Mouse (Mus musculus): ENCODE measurements at regions not wholly inside any gene's neighbourhood (a gene's known extent, or its start where the extent isn't known, plus 50 kb on each side); places are given as distances from the start of the nearest gene placed in this dataset.

DNA sequence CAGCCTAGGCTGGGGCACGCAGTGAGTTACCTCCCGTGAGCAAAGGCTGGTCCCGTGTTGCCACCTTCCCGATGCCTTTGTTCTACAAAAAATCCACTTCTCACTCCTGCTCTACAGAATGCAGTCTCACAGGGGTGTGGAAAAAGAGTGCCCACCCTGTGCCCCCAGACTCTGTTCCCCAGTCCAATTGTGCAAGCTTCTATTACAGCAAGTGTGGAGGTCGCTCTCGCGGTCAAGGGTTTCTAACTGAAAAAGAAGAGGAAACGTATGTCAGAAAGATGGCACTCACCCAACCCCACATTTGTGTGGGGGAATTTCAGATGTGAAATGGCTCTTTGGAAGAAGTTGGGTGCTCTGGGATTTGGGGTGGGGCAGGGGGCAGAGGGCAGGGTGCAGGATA lies 110.9 kb upstream of the Irf2bp2 start:
- no peak overlapping the region for H3K27ac ChIP-seq
- no peak for ATAC-seq
- H3K4me3 ChIP-seq = no peak overlapping the region
- peaks cover 25% of the 10 kb centered on the region for H3K27me3 ChIP-seq
- H3K9ac ChIP-seq = no peak overlapping the region
- H3K4me2 ChIP-seq = no peak overlapping the region
- H3K4me1 ChIP-seq = peaks cover 23% of the 10 kb centered on the region
- 87% methylated on average over 8 of the region's 8 CpGs for WGBS
- H3K36me3 ChIP-seq (ENCODE audit: poor library complexity, severe bottlenecking) = no peaks in the 10 kb centered on the region
- H3K9me3 ChIP-seq (replicated peaks) = no peaks in the 10 kb centered on the region

- Histone ChIP-seq H3K27me3 (peaks cover 25% of the 10 kb centered on the region), H3K36me3 (ENCODE audit: poor library complexity, severe bottlenecking) (no peaks in the 10 kb centered on the region), H3K27ac (no peak overlapping the region), H3K9ac (no peak overlapping the region), H3K4me1 (peaks cover 28% of the 10 kb centered on the region), H3K4me2 (no peak overlapping the region), H3K4me3 (no peak overlapping the region), H3K9me3 (replicated peaks) (no peaks in the 10 kb centered on the region)
- 96% methylated on average over 5 of the region's 5 CpGs for WGBS
- ATAC-seq = no peak
Observed at GRCm38 (mm10) chr8:126703546-126703945, 109.8 kb upstream of the Irf2bp2 start.

DNA sequence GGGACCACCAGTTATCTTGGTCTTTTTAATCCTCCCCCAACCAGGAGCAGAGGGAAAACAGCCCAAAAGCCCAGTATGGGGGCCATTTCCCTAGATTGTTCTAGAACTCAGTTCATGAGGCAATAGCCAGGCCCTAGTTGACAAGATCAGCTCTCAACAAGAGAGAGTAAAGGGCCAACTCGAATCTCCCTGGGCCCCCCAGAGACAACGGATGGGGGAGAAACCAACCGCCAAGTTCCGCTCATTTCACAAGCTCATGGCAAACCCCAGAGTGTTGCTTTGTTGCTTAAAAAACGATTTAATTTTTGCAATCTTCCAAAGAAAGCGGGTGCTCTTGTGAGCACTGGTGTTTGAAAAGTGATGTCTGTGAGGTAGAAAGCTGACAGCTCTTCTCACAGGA lies 108.5 kb upstream of the Irf2bp2 start:
- Histone ChIP-seq H3K27ac (no peak overlapping the region), H3K9me3 (replicated peaks) (no peaks in the 10 kb centered on the region)
- WGBS = 78% methylated on average over 6 of the region's 6 CpGs

GRCm38 (mm10) chr8:126699389-126699775 lies 105.6 kb upstream of the Irf2bp2 start:
- H3K4me1 ChIP-seq = peaks cover 17% of the 10 kb centered on the region
- H3K36me3 ChIP-seq (ENCODE audit: poor library complexity, severe bottlenecking) = no peaks in the 10 kb centered on the region
- no peak overlapping the region for H3K4me3 ChIP-seq
- WGBS = 6% methylated on average over 6 of the region's 6 CpGs
- peak overlapping the region; percentile 54 for H3K27ac ChIP-seq
- ATAC-seq = no peak
- H3K9ac ChIP-seq = no peak overlapping the region
- H3K9me3 ChIP-seq (replicated peaks) = no peaks in the 10 kb centered on the region
- peaks cover 49% of the 10 kb centered on the region for H3K27me3 ChIP-seq
- H3K4me2 ChIP-seq = no peak overlapping the region

More for the DNA sequence above, 108.5 kb upstream of the Irf2bp2 start:
- Histone ChIP-seq H3K4me2 (no peak overlapping the region), H3K36me3 (ENCODE audit: poor library complexity, severe bottlenecking) (no peaks in the 10 kb centered on the region), H3K27me3 (peaks cover 30% of the 10 kb centered on the region), H3K4me3 (no peak overlapping the region), H3K9ac (no peak overlapping the region), H3K4me1 (peaks cover 18% of the 10 kb centered on the region)
- no peak for ATAC-seq

DNA sequence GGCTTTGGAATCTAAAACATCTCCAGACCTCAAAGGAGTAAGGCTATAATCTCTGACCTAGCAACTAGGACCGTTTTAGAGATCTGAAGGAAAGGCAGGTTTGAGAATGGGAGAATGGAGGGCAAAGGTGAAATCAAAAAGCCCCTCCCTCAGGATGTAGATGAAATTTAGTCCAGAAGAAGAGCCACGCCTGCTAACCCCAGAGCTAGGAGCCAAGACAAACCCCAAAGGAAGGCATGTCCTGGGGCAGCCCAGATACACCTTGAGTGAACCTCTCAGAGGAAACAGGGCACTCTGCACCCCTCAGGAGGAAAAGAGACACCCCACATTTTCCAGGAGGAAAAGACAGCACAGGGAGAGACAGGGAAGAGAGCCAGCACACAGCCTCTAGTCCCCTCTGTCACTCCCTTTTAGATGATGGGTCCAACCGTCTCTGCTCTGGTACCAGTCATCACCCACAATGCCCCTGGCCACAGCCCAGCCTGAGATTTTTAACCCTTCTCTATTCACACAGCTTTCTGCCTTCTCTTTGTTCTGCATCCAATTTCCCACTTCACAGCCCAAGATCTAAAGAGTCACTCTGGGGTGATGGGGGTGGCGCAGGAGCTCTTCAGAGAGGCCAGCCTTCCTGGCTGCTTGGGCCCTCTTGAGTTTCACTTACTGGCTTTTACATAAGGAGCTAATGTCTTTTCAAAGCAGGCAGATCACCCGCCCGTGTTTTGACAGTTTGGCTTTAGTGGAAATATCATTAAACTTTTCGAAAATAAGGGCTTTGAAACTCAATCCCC lies 105.0 kb upstream of the Irf2bp2 start:
- ATAC-seq = peak; percentile 59; the same call in 1 of the 2 replicates
- peaks cover 44% of the 10 kb centered on the region for H3K27me3 ChIP-seq
- H3K9ac ChIP-seq = no peak overlapping the region
- no peaks in the 10 kb centered on the region for H3K9me3 ChIP-seq (replicated peaks)
- H3K27ac ChIP-seq = peak overlapping the region; percentile 61
- H3K4me3 ChIP-seq = no peak overlapping the region
- peak overlapping the region; percentile 14; the same call in 1 of the 2 replicates for H3K4me2 ChIP-seq
- 15% methylated on average over 7 of the region's 7 CpGs for WGBS
- peaks cover 17% of the 10 kb centered on the region for H3K4me1 ChIP-seq
- no peaks in the 10 kb centered on the region for H3K36me3 ChIP-seq (ENCODE audit: poor library complexity, severe bottlenecking)

DNA sequence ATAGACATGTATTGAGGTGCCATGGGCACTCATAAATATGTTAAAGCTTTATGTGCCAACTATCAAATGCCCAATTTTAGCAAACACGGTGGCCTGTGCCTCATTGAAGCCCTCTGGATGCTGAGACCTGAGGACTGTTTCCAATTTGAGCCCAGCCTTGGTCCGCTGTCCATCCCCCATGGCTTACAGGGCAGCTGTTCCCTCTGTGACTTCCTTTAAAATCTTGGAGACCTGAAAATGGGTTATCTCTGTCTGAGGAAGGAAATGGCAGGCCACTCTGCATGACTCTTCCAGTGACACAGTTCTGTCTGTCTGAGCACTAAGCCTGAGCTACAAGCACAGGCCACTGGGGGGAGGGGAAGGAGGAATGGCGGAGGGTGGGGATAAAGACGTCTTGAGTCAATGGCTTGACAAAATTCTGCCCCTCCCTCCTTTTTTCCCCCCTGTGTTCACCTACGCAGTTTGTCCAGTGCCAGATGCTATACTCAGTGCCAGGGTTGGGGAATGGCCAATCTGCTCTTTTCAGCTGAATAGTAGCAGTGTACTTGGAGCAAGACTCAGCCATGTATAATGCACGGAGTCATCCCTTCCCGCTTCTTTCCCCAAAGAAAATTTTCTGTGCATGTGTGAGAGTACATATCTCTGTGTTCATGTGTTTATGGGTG lies 102.7 kb upstream of the Irf2bp2 start:
- Histone ChIP-seq H3K27me3 (peaks cover 33% of the 10 kb centered on the region), H3K9ac (no peak overlapping the region), H3K9me3 (replicated peaks) (no peaks in the 10 kb centered on the region), H3K27ac (no peak overlapping the region), H3K36me3 (ENCODE audit: poor library complexity, severe bottlenecking) (no peaks in the 10 kb centered on the region), H3K4me2 (no peak overlapping the region), H3K4me1 (peaks cover 25% of the 10 kb centered on the region), H3K4me3 (no peak overlapping the region)
- 79% methylated on average over 7 of the region's 7 CpGs for WGBS
- ATAC-seq = no peak

- Histone ChIP-seq H3K4me3 (no peak overlapping the region), H3K4me2 (no peak overlapping the region), H3K9me3 (replicated peaks) (no peaks in the 10 kb centered on the region), H3K9ac (no peak overlapping the region), H3K27ac (no peak overlapping the region), H3K4me1 (peaks cover 19% of the 10 kb centered on the region), H3K27me3 (peaks cover 24% of the 10 kb centered on the region), H3K36me3 (ENCODE audit: poor library complexity, severe bottlenecking) (no peaks in the 10 kb centered on the region)
- 83% methylated on average over 7 of the region's 7 CpGs for WGBS
- no peak for ATAC-seq
Observed at GRCm38 (mm10) chr8:126694370-126694769, 100.6 kb upstream of the Irf2bp2 start.

DNA sequence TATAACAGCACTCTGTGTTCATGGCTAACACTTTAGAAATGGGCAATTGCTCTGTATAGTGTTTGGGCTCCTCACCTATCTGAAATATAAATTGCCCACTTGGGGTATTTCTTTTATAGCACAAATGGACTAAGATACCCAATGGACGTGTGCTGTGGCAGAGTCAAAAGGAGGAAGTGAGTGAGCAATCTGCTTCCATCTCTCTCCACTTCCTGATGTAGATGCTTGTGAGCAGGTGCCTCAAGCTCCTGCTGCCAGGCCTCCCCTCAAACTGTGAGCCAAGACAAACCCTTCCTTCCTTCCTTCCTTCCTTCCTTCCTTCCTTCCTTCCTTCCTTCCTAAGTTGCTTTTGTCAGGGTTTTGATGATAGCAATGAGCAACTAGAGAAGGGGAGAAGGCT lies 99.9 kb upstream of the Irf2bp2 start:
- H3K4me1 ChIP-seq = peaks cover 12% of the 10 kb centered on the region
- no peaks in the 10 kb centered on the region for H3K9me3 ChIP-seq (replicated peaks)
- H3K36me3 ChIP-seq (ENCODE audit: poor library complexity, severe bottlenecking) = no peaks in the 10 kb centered on the region
- 70% methylated on average over 1 of the region's 1 CpGs for WGBS
- H3K9ac ChIP-seq = no peak overlapping the region
- no peak overlapping the region for H3K27ac ChIP-seq
- H3K27me3 ChIP-seq = peaks cover 24% of the 10 kb centered on the region
- H3K4me2 ChIP-seq = no peak overlapping the region
- ATAC-seq = no peak
- H3K4me3 ChIP-seq = no peak overlapping the region

DNA sequence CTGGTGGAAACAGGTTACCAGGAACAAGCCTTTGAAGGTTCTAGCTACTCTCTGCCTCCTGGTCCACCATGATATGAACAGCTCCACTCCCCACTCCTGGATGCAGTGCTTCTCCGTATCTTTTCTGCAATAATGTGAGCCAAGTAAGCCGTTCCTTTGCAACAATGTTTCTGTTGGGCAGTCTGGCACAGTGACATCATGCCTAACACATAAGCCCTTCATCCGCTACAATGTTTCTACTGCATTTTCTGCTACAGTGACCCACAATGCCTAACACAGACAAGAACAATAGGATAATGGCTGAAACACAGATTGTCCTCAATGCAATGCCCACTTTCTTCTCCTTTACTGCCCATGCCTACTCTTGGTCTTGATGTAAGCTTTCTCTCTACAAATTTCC lies 98.9 kb upstream of the Irf2bp2 start:
- no peaks in the 10 kb centered on the region for H3K9me3 ChIP-seq (replicated peaks)
- no peak overlapping the region for H3K9ac ChIP-seq
- H3K27me3 ChIP-seq = peaks cover 24% of the 10 kb centered on the region
- H3K4me3 ChIP-seq = no peak overlapping the region
- no peaks in the 10 kb centered on the region for H3K36me3 ChIP-seq (ENCODE audit: poor library complexity, severe bottlenecking)
- no peak for ATAC-seq
- H3K4me1 ChIP-seq = peaks cover 8% of the 10 kb centered on the region; the same call in 1 of the 2 replicates
- H3K4me2 ChIP-seq = no peak overlapping the region
- WGBS = 57% methylated on average over 3 of the region's 3 CpGs
- no peak overlapping the region for H3K27ac ChIP-seq

GRCm38 (mm10) chr8:126692263-126692662 lies 98.5 kb upstream of the Irf2bp2 start:
- no peak overlapping the region for H3K4me3 ChIP-seq
- peaks cover 19% of the 10 kb centered on the region for H3K27me3 ChIP-seq
- no peak overlapping the region for H3K4me2 ChIP-seq
- no peaks in the 10 kb centered on the region for H3K9me3 ChIP-seq (replicated peaks)
- no peak overlapping the region for H3K27ac ChIP-seq
- 77% methylated on average over 3 of the region's 3 CpGs for WGBS
- ATAC-seq = no peak
- H3K9ac ChIP-seq = no peak overlapping the region
- no peaks in the 10 kb centered on the region for H3K36me3 ChIP-seq (ENCODE audit: poor library complexity, severe bottlenecking)
- H3K4me1 ChIP-seq = peaks cover 8% of the 10 kb centered on the region; the same call in 1 of the 2 replicates

DNA sequence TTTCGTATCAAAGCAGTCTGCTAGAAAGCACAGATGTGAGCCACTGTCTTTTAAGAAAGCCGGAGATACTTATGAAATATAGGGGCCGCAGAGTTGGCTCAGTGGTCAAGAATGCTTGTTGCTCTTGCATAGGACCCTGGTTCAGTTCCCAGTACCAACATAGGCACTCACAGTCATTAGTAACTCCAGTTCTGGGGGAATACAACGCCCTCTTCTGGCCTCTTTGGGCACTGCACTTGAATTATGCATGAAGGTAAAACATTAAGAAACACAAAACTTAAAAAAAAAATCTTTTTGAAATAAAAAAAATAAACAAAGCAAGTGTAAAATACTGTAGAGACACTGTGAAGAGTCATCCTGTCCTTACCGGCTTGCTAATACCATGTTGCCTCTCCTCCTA lies 94.7 kb upstream of the Irf2bp2 start:
- H3K4me3 ChIP-seq = no peak overlapping the region
- no peaks in the 10 kb centered on the region for H3K9me3 ChIP-seq (replicated peaks)
- H3K9ac ChIP-seq = no peak overlapping the region
- peaks cover 11% of the 10 kb centered on the region; the same call in 1 of the 2 replicates for H3K4me1 ChIP-seq
- H3K36me3 ChIP-seq (ENCODE audit: poor library complexity, severe bottlenecking) = no peaks in the 10 kb centered on the region
- H3K27ac ChIP-seq = no peak overlapping the region
- no peaks in the 10 kb centered on the region for H3K27me3 ChIP-seq
- ATAC-seq = no peak
- WGBS = 85% methylated on average over 5 of the region's 5 CpGs
- no peak overlapping the region for H3K4me2 ChIP-seq

GRCm38 (mm10) chr8:126688014-126688413 lies 94.2 kb upstream of the Irf2bp2 start:
- Histone ChIP-seq H3K4me2 (no peak overlapping the region), H3K27me3 (no peaks in the 10 kb centered on the region), H3K4me1 (peaks cover 11% of the 10 kb centered on the region), H3K4me3 (no peak overlapping the region), H3K9ac (no peak overlapping the region), H3K27ac (no peak overlapping the region), H3K36me3 (ENCODE audit: poor library complexity, severe bottlenecking) (no peaks in the 10 kb centered on the region), H3K9me3 (replicated peaks) (no peaks in the 10 kb centered on the region)
- WGBS = 96% methylated on average over 6 of the region's 6 CpGs
- ATAC-seq = no peak
